Mouse (Mus musculus): Measurements from ENCODE around the gene Olfr640. TPM values are rescaled to one million over a fixed set of nuclear protein-coding genes. Genes with fewer than 3 reads are reported as not detected.

The Olfr640 gene
- total RNA-seq (2014; fragmentation: Nextera tagmentation) (not detected in 2 replicates), total RNA-seq (2017) (not detected in 2 replicates)

DNA sequence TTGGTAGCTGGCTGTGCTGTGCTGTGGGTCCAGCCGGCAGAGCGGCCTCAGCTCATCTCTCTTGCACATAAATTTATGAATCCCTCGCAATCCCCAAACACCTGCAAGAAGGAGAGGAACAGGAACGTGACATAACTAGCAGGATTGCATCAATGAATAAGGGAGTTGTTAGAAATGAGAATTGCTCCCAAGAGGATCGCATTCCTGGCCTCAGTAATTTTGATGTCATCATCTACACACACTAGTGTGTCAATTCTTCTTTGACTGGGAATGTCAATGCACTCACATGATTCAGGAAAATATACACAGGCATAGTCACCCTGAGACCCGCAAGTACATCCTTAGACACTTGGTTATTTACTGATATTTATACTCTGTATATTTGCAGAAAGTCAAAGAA, at the start of gene Olfr640:
TSS of gene Olfr640 (minus strand) at position 101 of the 400 bp plus-strand sequence.
- no peak for ATAC-seq (replicated peaks; ENCODE audit: poor library complexity, severe bottlenecking)

DNA sequence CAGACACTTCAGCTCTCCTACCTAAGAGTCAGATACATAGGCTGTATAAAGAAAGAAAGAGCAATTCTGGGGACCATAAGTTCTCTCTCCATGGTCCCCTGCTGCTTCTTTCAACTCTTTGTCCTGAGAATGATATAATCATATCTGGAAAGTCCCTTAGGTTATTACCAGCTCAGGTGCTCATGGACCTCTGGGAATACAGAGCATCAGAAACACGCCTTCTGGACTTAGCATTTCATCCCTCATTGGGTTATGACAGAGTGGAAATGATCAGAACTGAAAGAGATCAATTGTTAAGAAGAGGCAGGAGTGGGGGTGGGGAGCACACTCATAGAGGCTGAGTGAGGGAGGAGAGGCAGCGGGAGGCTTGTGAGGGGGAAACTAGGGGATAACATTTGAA, 46.4 kb upstream of the Olfr640 start, which contains the start of gene Olfr644:
TSS of gene Olfr644 (minus strand) at position 101 of the 400 bp plus-strand sequence.
- no peak for ATAC-seq (replicated peaks; ENCODE audit: poor library complexity, severe bottlenecking)

DNA sequence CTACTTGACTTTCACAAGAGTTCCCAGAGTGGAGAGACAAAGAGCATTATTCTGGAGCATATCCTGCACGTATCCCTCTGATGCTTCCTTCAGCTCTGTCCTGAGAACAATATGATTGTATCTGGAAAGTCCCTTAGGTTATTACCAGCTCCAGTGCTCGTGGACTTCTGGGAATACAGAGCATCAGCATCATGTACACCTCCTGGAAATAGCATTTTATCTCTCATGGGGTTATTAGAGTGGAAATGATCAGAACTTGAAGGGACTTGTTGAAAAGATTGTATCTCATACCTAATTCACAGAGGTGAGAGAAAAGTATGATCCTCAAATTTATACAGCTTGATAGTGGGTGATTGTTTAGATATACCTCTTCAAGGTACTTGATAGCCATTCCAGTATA, 36.0 kb upstream of the Olfr640 start, which contains the start of gene 4930516K23Rik:
TSS of gene 4930516K23Rik (minus strand) at position 101 of the 400 bp plus-strand sequence.
- ATAC-seq (replicated peaks; ENCODE audit: poor library complexity, severe bottlenecking): no peak

DNA sequence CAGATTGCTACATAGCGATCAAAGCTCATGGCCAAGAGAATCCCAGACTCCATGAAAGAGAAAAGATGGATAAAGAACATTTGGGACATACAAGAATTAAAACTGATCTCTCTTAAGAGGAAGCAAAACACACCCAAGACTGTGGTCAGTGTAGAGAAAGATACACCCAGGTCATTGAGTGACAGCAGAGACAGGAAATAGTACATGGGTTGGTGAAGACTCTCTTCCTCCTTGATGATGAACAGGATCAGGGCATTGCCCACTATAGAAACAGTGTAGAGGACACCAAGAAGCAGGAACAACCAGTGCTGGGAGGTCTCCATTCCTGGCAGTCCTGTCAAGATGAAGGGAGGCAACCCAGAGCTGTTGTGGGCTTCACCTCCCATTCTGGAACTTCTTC, 33.8 kb upstream of the Olfr640 start:
- peak; percentile 25; the same call in 1 of the 2 replicates for ATAC-seq (replicated peaks; ENCODE audit: poor library complexity, severe bottlenecking)

DNA sequence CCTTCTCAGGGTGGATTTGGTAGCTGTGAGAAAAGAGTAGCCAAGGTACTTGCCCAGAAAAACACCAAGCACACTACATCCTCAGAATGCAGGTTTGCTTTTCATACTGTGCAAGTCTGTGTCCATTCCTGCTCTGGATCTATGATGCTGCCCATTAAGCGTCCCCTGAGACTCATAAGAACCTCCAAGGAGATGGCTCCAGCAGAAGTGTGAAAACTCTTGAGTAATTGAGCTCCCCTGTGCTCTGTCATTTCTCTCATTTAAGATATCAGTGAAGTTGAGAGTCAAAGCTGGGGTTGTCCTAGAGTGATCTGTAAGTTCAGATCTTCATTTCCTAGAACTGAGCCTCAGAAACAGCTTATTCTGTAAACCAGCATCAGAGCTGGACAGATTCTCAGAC, 27.2 kb upstream of the Olfr640 start, which contains the start of gene Olfr642:
TSS of gene Olfr642 (minus strand) at position 101 of the 400 bp plus-strand sequence.
- ATAC-seq (replicated peaks; ENCODE audit: poor library complexity, severe bottlenecking): no peak

DNA sequence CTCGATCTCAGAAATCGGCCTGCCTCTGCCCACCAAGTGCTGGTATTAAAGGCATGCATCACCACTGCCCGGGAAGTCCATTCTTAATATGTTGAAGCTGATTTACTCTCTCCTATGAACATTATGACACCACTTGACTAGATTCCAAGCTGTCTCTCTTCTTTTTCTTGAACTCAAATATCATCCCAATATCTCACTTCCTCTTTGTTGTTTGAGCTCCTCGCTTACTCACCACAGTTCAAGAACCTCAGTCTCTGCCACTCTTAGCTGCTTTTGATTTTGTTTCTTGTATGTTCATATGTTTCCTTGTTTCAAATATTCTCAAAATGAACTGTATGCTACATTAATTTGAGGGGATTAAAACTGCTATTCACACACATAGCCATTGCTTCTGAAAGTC, 25.4 kb upstream of the Olfr640 start:
- ATAC-seq (replicated peaks; ENCODE audit: poor library complexity, severe bottlenecking): peak; percentile 81

DNA sequence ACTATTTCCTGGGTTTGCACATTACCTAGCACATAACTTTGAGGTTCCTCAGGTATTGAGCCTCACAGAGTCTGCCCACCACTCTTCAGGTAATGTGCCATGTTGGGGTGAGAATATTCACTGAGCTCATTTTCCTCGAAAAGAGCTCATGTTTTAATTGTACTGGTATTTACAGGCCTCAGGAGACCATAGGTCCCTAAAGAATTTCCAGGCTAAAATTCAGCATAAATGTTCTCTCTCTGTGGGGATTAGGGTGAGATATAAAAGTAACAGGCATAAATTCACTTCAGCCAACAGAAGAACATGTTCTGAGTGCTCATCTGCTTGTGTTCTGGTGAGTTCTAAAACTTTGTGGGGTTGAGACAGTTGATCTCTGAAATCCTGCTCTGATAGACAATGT, 9.8 kb upstream of the Olfr640 start, which contains the start of gene Olfr641:
TSS of gene Olfr641 (plus strand) at position 301 of the 400 bp plus-strand sequence.
- no peak for ATAC-seq (replicated peaks; ENCODE audit: poor library complexity, severe bottlenecking)

DNA sequence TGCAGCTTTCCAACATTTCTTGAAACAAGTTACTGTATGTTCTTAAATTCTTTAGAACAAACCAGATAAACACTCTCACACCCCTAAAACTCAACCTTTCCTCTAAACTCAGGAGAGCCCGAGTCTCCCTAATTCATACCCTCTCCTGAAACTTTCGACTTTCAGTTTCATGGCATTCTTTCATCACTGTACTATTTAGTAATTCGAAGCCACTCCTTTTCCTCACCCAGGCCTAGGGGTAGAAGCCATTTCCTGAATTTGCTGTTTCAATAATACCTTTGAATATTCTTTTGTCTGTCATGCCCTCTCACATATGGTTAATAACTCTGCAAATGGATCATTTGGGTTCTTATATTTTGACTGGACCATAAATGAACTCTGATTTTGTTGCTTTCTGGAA, 1.6 kb upstream of the Olfr640 start:
- ATAC-seq (replicated peaks; ENCODE audit: poor library complexity, severe bottlenecking): peak; percentile 97

DNA sequence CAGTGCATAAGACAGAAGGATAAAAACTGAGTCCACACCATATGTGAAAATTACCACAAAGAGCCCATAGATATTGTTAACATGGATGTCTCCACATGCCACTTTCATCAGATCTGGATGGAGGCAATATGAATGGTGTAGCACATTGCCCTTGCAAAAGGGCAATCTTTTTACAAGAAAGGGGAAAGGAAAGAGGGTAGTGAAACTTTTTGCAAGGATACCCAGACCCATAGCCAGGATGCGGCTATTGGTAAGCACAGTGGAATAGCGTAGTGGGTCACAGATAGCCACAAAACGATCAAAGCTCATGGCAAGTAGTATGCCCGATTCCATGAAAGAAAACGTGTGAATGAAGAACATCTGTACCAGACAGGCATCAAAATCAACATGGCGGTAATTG, 3.7 kb downstream of the Olfr640 start:
- peak; percentile 85 for ATAC-seq (replicated peaks; ENCODE audit: poor library complexity, severe bottlenecking)

DNA sequence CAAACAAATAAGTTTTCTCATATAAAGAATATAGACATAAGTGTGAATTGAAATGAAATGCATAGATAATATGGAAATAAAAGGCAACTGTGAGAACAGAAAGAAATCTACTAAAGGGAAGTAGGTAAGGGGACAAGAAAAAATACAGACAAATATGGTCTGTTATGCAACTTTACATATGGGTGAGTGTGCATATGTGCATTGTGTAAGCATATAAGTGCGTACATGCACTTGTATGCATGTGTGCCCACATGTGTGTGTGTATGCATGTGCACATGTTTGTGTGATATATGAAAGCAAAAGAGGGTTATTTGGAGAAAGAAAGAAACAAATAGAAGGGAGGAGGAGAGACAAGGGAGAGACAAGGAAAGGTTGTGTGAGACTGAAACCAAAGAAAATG, 6.4 kb downstream of the Olfr640 start:
- ATAC-seq (replicated peaks; ENCODE audit: poor library complexity, severe bottlenecking): peak; percentile 77

DNA sequence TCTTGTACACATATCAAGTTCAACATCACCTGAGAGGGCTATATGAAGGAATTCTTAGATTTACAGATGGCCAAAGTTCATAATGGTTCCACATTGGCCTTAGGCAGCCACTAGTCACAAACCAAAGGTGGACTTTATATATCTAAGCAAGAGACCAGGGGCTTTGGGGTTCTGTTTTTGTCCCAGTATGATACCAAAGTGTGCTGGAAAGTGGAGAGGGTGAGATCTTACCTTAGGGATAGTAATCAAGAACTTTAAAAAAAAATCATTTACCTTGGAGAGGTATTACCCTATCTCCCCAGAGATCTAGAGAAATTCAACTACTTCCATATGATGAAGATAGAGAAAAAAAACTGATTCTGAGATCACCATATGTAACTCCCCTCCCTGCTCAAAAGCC, 8.2 kb downstream of the Olfr640 start, which contains the start of gene Olfr639:
TSS of gene Olfr639 (minus strand) at position 101 of the 400 bp plus-strand sequence.
- ATAC-seq (replicated peaks; ENCODE audit: poor library complexity, severe bottlenecking): no peak

DNA sequence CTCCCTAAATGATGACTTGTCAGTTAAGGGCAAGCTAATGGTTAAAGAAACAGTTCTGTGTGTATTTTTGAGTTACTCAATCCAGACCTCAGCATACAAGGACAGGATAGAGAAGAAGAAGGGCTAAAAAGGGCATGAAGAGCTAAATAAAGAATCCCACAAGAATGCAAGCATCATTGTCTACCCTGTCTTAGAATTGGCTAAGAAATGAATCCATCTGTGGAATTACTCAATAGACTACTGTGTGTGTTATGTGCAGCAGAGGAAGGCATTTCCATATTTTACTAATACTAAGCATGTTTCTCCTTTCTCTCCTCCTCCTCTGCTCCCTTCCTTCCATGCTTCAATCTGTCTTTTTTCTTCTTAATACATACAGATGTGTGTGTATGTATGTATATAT, 26.2 kb downstream of the Olfr640 start:
- ATAC-seq (replicated peaks; ENCODE audit: poor library complexity, severe bottlenecking): peak; percentile 59

DNA sequence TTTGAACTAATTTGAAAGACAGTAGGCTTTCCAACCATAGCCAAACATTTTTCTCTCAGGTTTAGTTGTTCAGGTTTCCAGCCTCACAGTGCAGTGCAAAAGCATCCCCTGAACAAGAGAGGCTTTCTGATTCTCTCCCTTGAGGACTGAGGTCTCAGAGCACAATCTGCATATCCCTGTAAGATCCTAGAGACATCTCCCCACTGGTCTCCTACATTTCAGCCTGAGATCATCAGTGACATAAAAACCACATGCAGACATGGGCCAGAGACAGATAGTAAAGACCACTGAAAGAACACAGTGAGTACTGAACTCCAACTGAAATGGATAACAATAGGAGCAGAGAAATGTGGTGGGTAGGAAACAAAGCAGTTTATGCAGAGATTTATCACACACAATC, 26.9 kb downstream of the Olfr640 start, which contains the start of gene Olfr638:
TSS of gene Olfr638 (plus strand) at position 301 of the 400 bp plus-strand sequence.
- no peak for ATAC-seq (replicated peaks; ENCODE audit: poor library complexity, severe bottlenecking)

DNA sequence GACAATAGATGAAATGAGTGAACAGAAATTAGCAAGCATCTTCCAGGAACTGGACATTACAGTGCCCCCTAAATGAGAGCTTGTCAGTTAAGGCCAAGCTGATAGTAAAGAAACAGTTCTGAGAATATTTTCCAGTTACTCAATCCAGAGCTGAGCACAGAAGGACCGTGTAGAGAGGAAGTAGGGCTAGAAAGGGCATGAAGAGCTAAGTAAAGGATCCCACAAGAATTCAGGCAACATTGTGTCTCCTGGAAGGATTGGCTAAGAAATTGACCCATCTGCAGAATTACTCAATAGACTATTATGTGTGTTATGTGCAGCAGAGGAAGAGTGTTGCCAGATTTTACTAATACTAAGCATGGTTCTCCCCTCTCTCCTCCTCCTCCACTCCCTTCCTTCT, 53.6 kb downstream of the Olfr640 start:
- peak; percentile 98 for ATAC-seq (replicated peaks; ENCODE audit: poor library complexity, severe bottlenecking)

DNA sequence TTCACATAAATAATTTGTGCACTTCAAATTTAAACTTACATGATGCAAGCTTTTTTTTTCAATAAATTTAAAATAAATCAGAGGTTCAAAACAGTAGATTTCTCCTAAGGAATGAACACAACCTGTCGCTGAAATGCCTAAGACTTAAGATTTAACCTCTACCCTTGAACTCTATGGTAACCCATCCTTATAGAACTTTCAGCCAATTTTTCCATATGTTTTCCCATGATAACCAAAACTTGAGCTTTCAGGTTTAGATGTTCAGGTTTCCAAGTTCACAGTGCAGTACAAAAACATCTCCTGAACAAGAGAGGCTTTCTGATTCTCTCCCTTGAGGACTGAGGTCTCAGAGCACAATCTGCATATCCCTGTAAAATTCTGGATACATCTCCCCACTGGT, 54.5 kb downstream of the Olfr640 start, which contains the start of gene Olfr635:
TSS of gene Olfr635 (plus strand) at position 301 of the 400 bp plus-strand sequence.
- no peak for ATAC-seq (replicated peaks; ENCODE audit: poor library complexity, severe bottlenecking)

Other genes with a start within 250 kb of the Olfr640 start
Only the 30 nearest of the 31 such genes appear.
- gene Olfr67, start 233.8 kb downstream of the Olfr640 start, total RNA-seq (2014; fragmentation: Nextera tagmentation): not detected in 2 replicates
- gene Olfr67, start 233.8 kb downstream of the Olfr640 start, total RNA-seq (2017): not detected in 2 replicates
- gene Hbb-bt, start 211.6 kb downstream of the Olfr640 start, total RNA-seq (2014; fragmentation: Nextera tagmentation): not detected in 2 replicates
- gene Hbb-bt, start 211.6 kb downstream of the Olfr640 start, total RNA-seq (2017): not detected in 2 replicates
- not detected in 2 replicates for gene Hbb-bs, start 197.5 kb downstream of the Olfr640 start, total RNA-seq (2014; fragmentation: Nextera tagmentation)
- gene Hbb-bs, start 197.5 kb downstream of the Olfr640 start, total RNA-seq (2017): 1.6 and 5.2 TPM in 2 replicates
- not detected in 2 replicates for gene Hbb-bh2, start 185.1 kb downstream of the Olfr640 start, total RNA-seq (2014; fragmentation: Nextera tagmentation)
- not detected in 2 replicates for gene Hbb-bh2, start 185.1 kb downstream of the Olfr640 start, total RNA-seq (2017)
- gene Hbb-bh1, start 182.4 kb downstream of the Olfr640 start, total RNA-seq (2014; fragmentation: Nextera tagmentation): not detected in 2 replicates
- gene Hbb-bh1, start 182.4 kb downstream of the Olfr640 start, total RNA-seq (2017): not detected in 2 replicates
- not detected in 2 replicates for gene Hbb-y, start 172.4 kb downstream of the Olfr640 start, total RNA-seq (2014; fragmentation: Nextera tagmentation)
- not detected in 2 replicates for gene Hbb-y, start 172.4 kb downstream of the Olfr640 start, total RNA-seq (2017)
- gene Olfr66, start 139.3 kb downstream of the Olfr640 start, total RNA-seq (2014; fragmentation: Nextera tagmentation): not detected in 2 replicates
- gene Olfr66, start 139.3 kb downstream of the Olfr640 start, total RNA-seq (2017): not detected in 2 replicates
- gene Olfr64, start 131.1 kb downstream of the Olfr640 start, total RNA-seq (2014; fragmentation: Nextera tagmentation): not detected in 2 replicates
- gene Olfr64, start 131.1 kb downstream of the Olfr640 start, total RNA-seq (2017): not detected in 2 replicates
- gene Olfr65, start 122.1 kb downstream of the Olfr640 start, total RNA-seq (2014; fragmentation: Nextera tagmentation): not detected in 2 replicates
- not detected in 2 replicates for gene Olfr65, start 122.1 kb downstream of the Olfr640 start, total RNA-seq (2017)
- not detected in 2 replicates for gene Olfr631, start 96.7 kb downstream of the Olfr640 start, total RNA-seq (2014; fragmentation: Nextera tagmentation)
- gene Olfr631, start 96.7 kb downstream of the Olfr640 start, total RNA-seq (2017): not detected in 2 replicates
- not detected in 2 replicates for gene Olfr632, start 91.2 kb downstream of the Olfr640 start, total RNA-seq (2014; fragmentation: Nextera tagmentation)
- not detected in 2 replicates for gene Olfr632, start 91.2 kb downstream of the Olfr640 start, total RNA-seq (2017)
- gene Olfr633, start 81.1 kb downstream of the Olfr640 start, total RNA-seq (2014; fragmentation: Nextera tagmentation): not detected in 2 replicates
- not detected in 2 replicates for gene Olfr633, start 81.1 kb downstream of the Olfr640 start, total RNA-seq (2017)
- gene Olfr635, start 54.4 kb downstream of the Olfr640 start, total RNA-seq (2014; fragmentation: Nextera tagmentation): not detected in 2 replicates
- gene Olfr635, start 54.4 kb downstream of the Olfr640 start, total RNA-seq (2017): not detected in 2 replicates
- gene Olfr638, start 26.8 kb downstream of the Olfr640 start, total RNA-seq (2014; fragmentation: Nextera tagmentation): not detected in 2 replicates
- gene Olfr638, start 26.8 kb downstream of the Olfr640 start, total RNA-seq (2017): not detected in 2 replicates
- not detected in 2 replicates for gene Olfr639, start 8.3 kb downstream of the Olfr640 start, total RNA-seq (2014; fragmentation: Nextera tagmentation)
- gene Olfr639, start 8.3 kb downstream of the Olfr640 start, total RNA-seq (2017): not detected in 2 replicates
- not detected in 2 replicates for gene Olfr641, start 9.9 kb upstream of the Olfr640 start, total RNA-seq (2014; fragmentation: Nextera tagmentation)
- gene Olfr641, start 9.9 kb upstream of the Olfr640 start, total RNA-seq (2017): not detected in 2 replicates
- not detected in 2 replicates for gene Olfr642, start 27.1 kb upstream of the Olfr640 start, total RNA-seq (2014; fragmentation: Nextera tagmentation)
- not detected in 2 replicates for gene Olfr642, start 27.1 kb upstream of the Olfr640 start, total RNA-seq (2017)
- gene 4930516K23Rik, start 35.9 kb upstream of the Olfr640 start, total RNA-seq (2014; fragmentation: Nextera tagmentation): not detected in 2 replicates
- gene 4930516K23Rik, start 35.9 kb upstream of the Olfr640 start, total RNA-seq (2017): not detected in 2 replicates
- gene Olfr644, start 46.3 kb upstream of the Olfr640 start, total RNA-seq (2014; fragmentation: Nextera tagmentation): not detected in 2 replicates
- gene Olfr644, start 46.3 kb upstream of the Olfr640 start, total RNA-seq (2017): not detected in 2 replicates
- not detected in 2 replicates for gene Olfr645, start 59.9 kb upstream of the Olfr640 start, total RNA-seq (2014; fragmentation: Nextera tagmentation)
- gene Olfr645, start 59.9 kb upstream of the Olfr640 start, total RNA-seq (2017): not detected in 2 replicates
- not detected in 2 replicates for gene Olfr646, start 79.3 kb upstream of the Olfr640 start, total RNA-seq (2014; fragmentation: Nextera tagmentation)
- not detected in 2 replicates for gene Olfr646, start 79.3 kb upstream of the Olfr640 start, total RNA-seq (2017)
- not detected in 2 replicates for gene Ubqln5, start 104.3 kb upstream of the Olfr640 start, total RNA-seq (2014; fragmentation: Nextera tagmentation)
- not detected in 2 replicates for gene Ubqln5, start 104.3 kb upstream of the Olfr640 start, total RNA-seq (2017)
- gene Olfr643, start 111.8 kb upstream of the Olfr640 start, total RNA-seq (2014; fragmentation: Nextera tagmentation): not detected in 2 replicates
- not detected in 2 replicates for gene Olfr643, start 111.8 kb upstream of the Olfr640 start, total RNA-seq (2017)
- not detected in 2 replicates for gene Ubqln3, start 117.7 kb upstream of the Olfr640 start, total RNA-seq (2014; fragmentation: Nextera tagmentation)
- not detected in 2 replicates for gene Ubqln3, start 117.7 kb upstream of the Olfr640 start, total RNA-seq (2017)
- not detected in 2 replicates for gene Ubqlnl, start 125.0 kb upstream of the Olfr640 start, total RNA-seq (2014; fragmentation: Nextera tagmentation)
- not detected in 2 replicates for gene Ubqlnl, start 125.0 kb upstream of the Olfr640 start, total RNA-seq (2017)
- gene Olfm5, start 139.3 kb upstream of the Olfr640 start, total RNA-seq (2014; fragmentation: Nextera tagmentation): not detected in 2 replicates
- gene Olfm5, start 139.3 kb upstream of the Olfr640 start, total RNA-seq (2017): not detected in 2 replicates
- gene Olfr648, start 157.8 kb upstream of the Olfr640 start, total RNA-seq (2014; fragmentation: Nextera tagmentation): not detected in 2 replicates
- 0.26 TPM in 1 of 2 replicates, not detected in the other for gene Olfr648, start 157.8 kb upstream of the Olfr640 start, total RNA-seq (2017)
- not detected in 2 replicates for gene Olfr649, start 170.4 kb upstream of the Olfr640 start, total RNA-seq (2014; fragmentation: Nextera tagmentation)
- gene Olfr649, start 170.4 kb upstream of the Olfr640 start, total RNA-seq (2017): not detected in 2 replicates
- gene Trim6, start 193.2 kb upstream of the Olfr640 start, total RNA-seq (2014; fragmentation: Nextera tagmentation): 0.13 and 3.0 TPM in 2 replicates
- 3.7 and 4.7 TPM in 2 replicates for gene Trim6, start 193.2 kb upstream of the Olfr640 start, total RNA-seq (2017)
- 10.9 and 17.8 TPM in 2 replicates for gene Trim34a, start 218.9 kb upstream of the Olfr640 start, total RNA-seq (2014; fragmentation: Nextera tagmentation)
- 9.9 and 14.7 TPM in 2 replicates for gene Trim34a, start 218.9 kb upstream of the Olfr640 start, total RNA-seq (2017)